Mouse (Mus musculus) G1E-ER4 (cell line): ENCODE data around the gene Lrriq4. TPM values are rescaled to one million over a fixed set of nuclear protein-coding genes. Genes with fewer than 3 reads are reported as not detected.

ENCODE experiments used
- GATA1 ChIP-seq: IDR thresholded peaks from one replicate; pipeline ENCODE4 v1.8.0; 2012; ENCODE audit warnings: low read length, inconsistent platforms
- polyA plus RNA-seq: library from polyadenylated mRNA; stranded (reverse); fragments of >175 nt; gene quantifications from 2 replicates; pipeline ENCODE4 v1.2.3, GENCODE M21; 2012

Gene Lrriq4
- polyA plus RNA-seq: not detected in 2 replicates

GRCm38 (mm10) chr3:30644207-30644606 is at the start of gene Lrriq4:
Lrriq4 (plus strand) TSS chr3:30644507.
- no peak for TF ChIP-seq GATA1

- no peak for TF ChIP-seq GATA1
These were observed 49.0 kb upstream of the Lrriq4 start for GRCm38 (mm10) chr3:30595111-30595832.

GRCm38 (mm10) chr3:30597271-30597670 is 47.0 kb upstream of the Lrriq4 start:
- TF ChIP-seq GATA1: no peak

GRCm38 (mm10) chr3:30599711-30600545 is 44.4 kb upstream of the Lrriq4 start, which contains the start of gene Actrt3:
Actrt3 (minus strand) TSS chr3:30599939.
- no peak for TF ChIP-seq GATA1

GRCm38 (mm10) chr3:30600717-30601116 is 43.6 kb upstream of the Lrriq4 start:
- TF ChIP-seq GATA1: no peak

- TF ChIP-seq GATA1: no peak
These were observed 43.1 kb upstream of the Lrriq4 start for GRCm38 (mm10) chr3:30601175-30601574.

- no peak for TF ChIP-seq GATA1
These were observed 42.7 kb upstream of the Lrriq4 start for GRCm38 (mm10) chr3:30601610-30602064.

- TF ChIP-seq GATA1: no peak
These were observed 42.1 kb upstream of the Lrriq4 start, which contains the start of gene Mynn for GRCm38 (mm10) chr3:30602065-30602739. Mynn (plus strand) TSS chr3:30602065.

GRCm38 (mm10) chr3:30602740-30603098 is 41.6 kb upstream of the Lrriq4 start:
- no peak for TF ChIP-seq GATA1

GRCm38 (mm10) chr3:30603256-30603655 is 41.1 kb upstream of the Lrriq4 start:
- TF ChIP-seq GATA1: no peak

GRCm38 (mm10) chr3:30608999-30609398 is 35.3 kb upstream of the Lrriq4 start:
- no peak for TF ChIP-seq GATA1

GRCm38 (mm10) chr3:30610930-30611329 is 33.4 kb upstream of the Lrriq4 start:
- no peak for TF ChIP-seq GATA1

- no peak for TF ChIP-seq GATA1
These were observed 24.2 kb upstream of the Lrriq4 start for GRCm38 (mm10) chr3:30620132-30620531.

GRCm38 (mm10) chr3:30633681-30634080 is 10.6 kb upstream of the Lrriq4 start:
- no peak for TF ChIP-seq GATA1

- no peak for TF ChIP-seq GATA1
These were observed 8.7 kb upstream of the Lrriq4 start for GRCm38 (mm10) chr3:30635629-30636028.

GRCm38 (mm10) chr3:30646761-30647160 is 2.5 kb downstream of the Lrriq4 start:
- no peak for TF ChIP-seq GATA1
